Mouse (Mus musculus) liver, embryonic 16.5 days (tissue): ENCODE results near the gene Smc4. TPM values are rescaled to one million over a fixed set of nuclear protein-coding genes. Genes with fewer than 3 reads are reported as not detected.

Experiments
- ATAC-seq: fragments of 200-750 bp; cut with Nextera tagmentation; 2 replicates; pipeline ENCODE4 v1.8.0; 2017; ENCODE audit warnings: low read depth, mild to moderate bottlenecking, moderate number of reproducible peaks, moderate library complexity
- H3K27ac ChIP-seq: fragments of 300-500 bp; sonication (generic); 2 replicates; pipeline ENCODE4 v1.5.1; 2014; ENCODE audit warnings: mild to moderate bottlenecking, low read length
- H3K27me3 ChIP-seq: fragments of 300-500 bp; sonication (generic); 2 replicates; pipeline ENCODE4 v1.6.1; 2014; ENCODE audit warnings: low read depth, low read length, mixed read lengths; ENCODE audit not compliant: control insufficient read depth, insufficient read depth
- H3K36me3 ChIP-seq: fragments of 300-500 bp; sonication (generic); 2 replicates; pipeline ENCODE4 v1.6.1; 2014; ENCODE audit warnings: mild to moderate bottlenecking; ENCODE audit not compliant: control insufficient read depth, insufficient read depth
- H3K4me1 ChIP-seq: fragments of 300-500 bp; sonication (generic); 2 replicates; pipeline ENCODE4 v1.6.1; 2014; ENCODE audit warnings: low read depth, low read length, mixed read lengths; ENCODE audit not compliant: control insufficient read depth
- H3K4me2 ChIP-seq: fragments of 300-500 bp; sonication (generic); 2 replicates; pipeline ENCODE4 v1.6.1; 2014; ENCODE audit warnings: low read depth, low read length, mixed read lengths
- H3K4me3 ChIP-seq: fragments of 300-500 bp; sonication (generic); 2 replicates; pipeline ENCODE4 v1.5.1; 2014; ENCODE audit warnings: low read depth, mild to moderate bottlenecking, low read length
- H3K9ac ChIP-seq: fragments of 300-500 bp; sonication (generic); 2 replicates; pipeline ENCODE4 v1.6.1; 2014; ENCODE audit warnings: low read depth, low read length
- H3K9me3 ChIP-seq: fragments of 300-500 bp; sonication (generic); replicated peaks from 2 replicates; pipeline ENCODE4 v1.6.1; 2016; ENCODE audit warnings: low read length; ENCODE audit not compliant: control insufficient read depth
- WGBS: fragments of 180-500 bp; shearing (Covaris S2); extraction: QIAGEN DNeasy Blood & Tissue Kit; methylation state at CpG from one replicate; pipeline ENCODE4 v1.1.7; 2014; ENCODE audit not compliant: insufficient replicate concordance; 5-methylcytosine and 5-hydroxymethylcytosine counted together
- polyA plus RNA-seq: library from polyadenylated mRNA; unstranded; fragments of >200 nt; fragmentation: Nextera tagmentation; extraction: Ambion mirVana; gene quantifications from 2 replicates; pipeline ENCODE4 v1.2.1, GENCODE M21; 2015

Gene Smc4
- polyA plus RNA-seq, 1 experiment from 2014 or later = 124 TPM

DNA sequence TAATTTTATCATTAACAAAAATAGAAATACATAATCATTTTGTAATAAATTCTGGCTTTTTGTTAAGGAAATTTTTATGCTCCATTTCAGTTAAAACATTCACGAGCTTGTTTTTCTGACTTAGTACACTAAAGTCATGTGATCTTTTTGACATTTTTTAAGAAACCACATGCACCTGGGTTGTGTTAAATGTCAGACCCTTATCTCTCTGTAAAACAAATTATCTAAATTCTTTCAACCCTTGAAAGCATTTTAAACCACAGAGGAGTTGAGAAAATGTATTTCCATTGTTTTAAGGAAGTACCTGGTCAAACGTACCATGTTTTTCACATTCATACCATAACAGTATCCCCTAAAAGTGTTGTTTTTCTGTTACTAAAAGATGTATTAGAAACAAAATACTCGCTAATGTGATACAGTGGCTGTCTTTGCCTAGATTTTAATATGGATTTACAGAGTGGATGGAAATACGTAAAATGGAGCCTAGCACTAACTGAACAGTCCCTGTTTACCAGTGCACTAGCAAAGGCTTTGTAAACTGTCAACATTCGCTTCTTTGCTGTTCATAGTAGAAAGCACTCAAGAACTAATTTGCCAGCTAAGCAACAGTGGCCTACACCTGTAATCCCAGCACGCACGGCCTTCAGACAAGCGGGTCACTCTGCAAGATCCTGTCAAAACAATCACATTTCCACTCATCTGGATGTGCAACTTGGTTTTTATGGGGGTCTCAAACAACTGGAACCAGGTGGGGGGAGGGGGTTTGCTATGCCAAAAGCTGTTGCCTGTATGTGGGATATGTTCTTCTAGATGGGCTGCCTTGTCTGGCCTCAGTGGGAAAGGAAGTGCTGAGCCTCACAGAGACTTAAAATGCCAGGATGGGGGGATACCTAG, 29.7 kb upstream of the Smc4 start:
- no peak overlapping the region for H3K9ac ChIP-seq
- no peaks in the 10 kb centered on the region for H3K27me3 ChIP-seq
- WGBS = 75% methylated on average over 8 of the region's 8 CpGs
- no peaks in the 10 kb centered on the region for H3K36me3 ChIP-seq
- H3K27ac ChIP-seq = peak overlapping the region; percentile 77
- peaks cover 31% of the 10 kb centered on the region for H3K4me1 ChIP-seq
- H3K9me3 ChIP-seq = no peaks in the 10 kb centered on the region
- H3K4me2 ChIP-seq = peak overlapping the region; percentile 30; the same call in 1 of the 2 replicates
- no peak overlapping the region for H3K4me3 ChIP-seq
- no peak for ATAC-seq

DNA sequence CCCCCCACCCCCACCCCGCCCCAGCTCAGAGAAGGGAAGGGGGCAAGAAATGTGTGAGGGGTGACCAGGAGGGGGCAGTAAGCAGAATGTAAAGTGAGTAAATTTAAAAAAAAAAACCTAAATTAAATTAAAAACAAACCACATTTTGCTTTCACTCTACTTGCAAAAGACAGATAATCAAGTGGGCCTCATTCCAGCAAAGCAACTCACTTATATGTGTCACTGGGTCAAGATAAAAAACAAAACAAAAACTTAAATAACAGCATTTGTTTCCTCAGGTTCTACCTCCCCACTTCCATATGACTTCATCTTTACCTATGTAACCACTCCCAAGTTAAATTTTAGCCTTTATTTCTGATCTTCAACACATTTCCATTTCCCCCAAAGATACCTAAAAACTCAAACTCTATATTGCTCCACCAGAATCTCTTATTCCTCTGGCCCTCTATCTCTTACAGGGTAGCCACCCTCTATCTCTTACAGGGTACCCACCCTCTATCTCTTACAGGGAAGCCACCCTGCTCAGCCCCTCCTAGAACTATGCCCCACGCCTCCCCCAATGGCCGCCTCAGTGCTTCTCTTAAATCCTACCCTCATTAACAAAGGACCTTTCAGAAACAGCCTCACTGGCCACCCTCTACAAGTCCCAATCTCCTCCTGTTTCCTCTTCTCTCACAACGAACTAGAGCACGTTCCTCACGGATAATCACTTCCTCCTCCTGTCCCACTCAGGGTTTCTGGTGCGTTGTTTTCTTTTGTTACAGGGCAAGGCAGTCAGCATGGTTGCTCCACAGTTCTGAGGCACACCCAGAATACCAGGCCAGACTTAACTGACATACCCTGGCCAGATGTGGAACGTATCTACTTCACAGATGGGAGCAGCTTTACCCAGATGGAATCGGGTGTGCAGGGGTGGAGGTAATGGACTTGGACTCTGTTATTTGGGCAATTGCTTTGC, 28.7 kb upstream of the Smc4 start:
- peaks cover 33% of the 10 kb centered on the region for H3K4me1 ChIP-seq
- peak overlapping the region; percentile 6; the same call in 1 of the 2 replicates for H3K9ac ChIP-seq
- H3K4me3 ChIP-seq = no peak overlapping the region
- H3K36me3 ChIP-seq = no peaks in the 10 kb centered on the region
- H3K27me3 ChIP-seq = no peaks in the 10 kb centered on the region
- peak overlapping the region; percentile 30 for H3K4me2 ChIP-seq
- no peaks in the 10 kb centered on the region for H3K9me3 ChIP-seq
- peak; percentile 90 for ATAC-seq
- H3K27ac ChIP-seq = peak overlapping the region; percentile 77
- 17% methylated on average over 9 of the region's 9 CpGs for WGBS

DNA sequence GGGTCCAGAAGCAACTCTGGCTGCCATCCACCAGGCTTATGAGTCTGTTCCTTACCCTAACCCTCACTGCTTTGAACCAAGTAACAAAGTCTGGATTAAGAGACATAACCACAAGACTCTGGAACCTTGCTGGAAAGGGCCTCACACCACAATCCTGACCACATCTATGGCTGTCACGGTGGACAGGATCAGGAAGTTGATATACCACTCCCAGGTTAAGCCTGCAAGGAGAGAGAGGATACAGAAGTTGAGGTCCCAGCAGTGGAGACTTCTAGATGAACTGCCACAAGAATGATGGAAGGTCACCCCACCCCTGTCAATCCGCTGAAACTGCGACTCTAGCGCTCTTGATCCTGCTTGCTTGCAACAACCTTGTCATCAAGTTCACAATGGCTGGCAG, 26.8 kb upstream of the Smc4 start:
- no peak for ATAC-seq
- Histone ChIP-seq H3K27ac (no peak overlapping the region), H3K4me3 (no peak overlapping the region), H3K4me1 (peaks cover 33% of the 10 kb centered on the region), H3K9me3 (no peaks in the 10 kb centered on the region), H3K4me2 (no peak overlapping the region), H3K9ac (no peak overlapping the region), H3K36me3 (no peaks in the 10 kb centered on the region), H3K27me3 (no peaks in the 10 kb centered on the region)
- 54% methylated on average over 4 of the region's 4 CpGs for WGBS

DNA sequence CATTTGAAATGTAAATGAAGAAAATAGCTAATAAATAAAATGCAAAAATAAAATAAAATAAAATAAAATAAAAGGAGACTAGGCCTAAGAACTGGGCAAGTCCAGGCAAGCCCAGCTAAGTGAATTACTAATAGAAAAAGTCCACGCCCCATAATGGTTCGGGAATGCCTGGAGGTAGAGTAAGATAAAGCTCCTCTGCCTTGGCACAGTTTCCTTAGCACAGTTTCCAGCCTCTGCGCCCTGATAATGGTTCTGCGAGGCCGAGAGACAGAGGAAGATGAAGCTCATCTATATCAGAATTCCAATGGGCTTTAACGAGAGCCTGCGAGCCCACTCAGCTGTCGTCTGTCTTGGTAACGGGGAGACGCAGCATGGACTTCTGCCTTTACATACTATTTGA, 25.4 kb upstream of the Smc4 start:
- H3K27me3 ChIP-seq = no peaks in the 10 kb centered on the region
- no peak overlapping the region; the same call in 1 of the 2 replicates for H3K4me2 ChIP-seq
- no peak overlapping the region for H3K4me3 ChIP-seq
- ATAC-seq = peak; percentile 64
- 47% methylated on average over 10 of the region's 10 CpGs for WGBS
- peaks cover 33% of the 10 kb centered on the region for H3K4me1 ChIP-seq
- H3K36me3 ChIP-seq = no peaks in the 10 kb centered on the region
- H3K27ac ChIP-seq = no peak overlapping the region
- H3K9me3 ChIP-seq = no peaks in the 10 kb centered on the region
- H3K9ac ChIP-seq = no peak overlapping the region

DNA sequence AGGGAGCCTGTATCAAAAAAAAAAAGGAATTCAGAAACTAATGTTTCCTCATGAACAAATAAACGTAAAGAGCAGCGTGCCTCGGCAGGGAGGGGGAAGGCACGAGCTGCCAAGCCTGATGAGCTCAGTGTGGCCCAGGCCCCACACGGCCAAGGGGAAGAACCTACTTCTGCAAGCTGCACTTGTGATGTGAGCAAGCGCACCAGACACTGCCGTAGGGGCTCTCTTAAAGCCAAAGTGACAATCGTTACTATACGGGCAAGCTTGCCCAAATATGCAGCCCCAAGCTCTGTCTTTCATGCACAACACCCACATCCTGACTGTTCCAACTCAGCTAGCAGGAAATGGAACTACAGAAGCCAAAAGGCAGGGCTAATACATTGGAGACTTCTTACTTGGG, 23.6 kb upstream of the Smc4 start:
- Histone ChIP-seq H3K9ac (no peak overlapping the region), H3K4me3 (no peak overlapping the region), H3K4me2 (no peak overlapping the region), H3K4me1 (peaks cover 25% of the 10 kb centered on the region), H3K9me3 (no peaks in the 10 kb centered on the region), H3K27ac (no peak overlapping the region), H3K27me3 (no peaks in the 10 kb centered on the region), H3K36me3 (no peaks in the 10 kb centered on the region)
- 42% methylated on average over 9 of the region's 9 CpGs for WGBS
- ATAC-seq = no peak

DNA sequence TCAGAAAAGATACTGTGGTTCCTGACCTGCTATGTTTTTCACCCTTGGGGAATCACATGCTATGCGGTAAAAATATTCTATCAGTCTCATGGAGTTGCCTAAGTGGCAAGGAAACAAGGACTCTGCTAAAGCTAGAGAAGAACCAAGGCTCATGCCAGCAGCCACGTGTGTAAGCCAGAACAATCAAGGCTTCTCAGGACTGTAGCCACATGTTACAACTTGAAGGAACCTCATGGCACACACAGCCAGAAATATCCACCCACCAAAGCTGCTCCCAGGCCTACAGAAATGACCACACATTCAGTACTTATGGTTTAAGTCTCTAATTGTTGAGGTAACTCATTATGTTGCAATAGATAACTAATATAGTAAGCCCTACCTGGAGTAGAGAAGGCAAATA, 18.0 kb upstream of the Smc4 start:
- ATAC-seq = no peak
- Histone ChIP-seq H3K36me3 (no peaks in the 10 kb centered on the region; the same call in none of the 2 replicates), H3K4me3 (no peak overlapping the region), H3K9me3 (no peaks in the 10 kb centered on the region), H3K27ac (no peak overlapping the region), H3K27me3 (no peaks in the 10 kb centered on the region), H3K4me2 (no peak overlapping the region), H3K9ac (no peak overlapping the region), H3K4me1 (no peaks in the 10 kb centered on the region)
- WGBS = 75% methylated on average over 2 of the region's 2 CpGs

DNA sequence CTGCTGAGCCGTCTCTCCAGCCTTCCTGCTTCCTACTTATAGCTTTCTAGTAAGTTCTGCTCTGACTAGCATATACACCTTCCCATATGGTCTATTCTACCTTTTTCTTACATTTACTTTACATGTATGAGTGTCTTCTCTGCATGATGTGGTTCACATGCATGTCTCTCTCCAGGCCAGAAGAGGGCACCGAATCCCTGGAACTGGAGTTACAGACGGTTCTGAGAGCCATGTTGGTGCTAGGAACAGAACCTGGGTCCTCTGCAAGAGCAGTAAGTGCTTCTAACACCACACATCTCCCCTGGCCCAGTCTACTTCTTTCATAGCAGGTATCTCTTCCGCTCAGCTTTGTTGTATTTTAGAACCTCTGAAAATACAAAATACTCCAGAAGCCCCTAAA, 1.8 kb upstream of the Smc4 start:
- Histone ChIP-seq H3K4me3 (no peak overlapping the region), H3K4me2 (peak overlapping the region; percentile 60; the same call in 1 of the 2 replicates), H3K36me3 (peaks cover 4% of the 10 kb centered on the region), H3K27ac (no peak overlapping the region), H3K9me3 (no peaks in the 10 kb centered on the region; the same call in 1 of the 2 replicates), H3K27me3 (no peaks in the 10 kb centered on the region), H3K9ac (no peak overlapping the region), H3K4me1 (no peaks in the 10 kb centered on the region; the same call in 1 of the 2 replicates)
- ATAC-seq = no peak
- 83% methylated on average over 4 of the region's 4 CpGs for WGBS

DNA sequence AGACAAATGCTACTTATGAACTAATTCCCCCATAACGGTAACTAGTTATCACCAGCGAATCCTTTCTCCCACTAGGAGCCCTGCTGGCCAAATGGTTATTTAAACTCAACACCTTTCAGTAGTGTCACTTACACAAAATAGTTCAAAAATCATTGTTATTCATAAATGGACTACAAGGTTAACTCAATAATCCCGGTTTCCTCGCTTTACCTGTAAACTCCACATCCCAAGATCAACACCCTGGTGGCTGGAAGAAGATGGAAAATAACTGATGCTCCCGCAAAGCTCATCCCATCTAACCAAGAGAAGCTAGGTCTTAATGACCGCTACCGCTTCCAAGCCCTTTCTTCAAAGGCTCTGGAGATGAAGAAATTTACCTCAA, 492 bp upstream of the Smc4 start:
- Histone ChIP-seq H3K27me3 (no peaks in the 10 kb centered on the region), H3K27ac (peak overlapping the region; percentile 74), H3K9ac (peak overlapping the region; percentile 65), H3K4me1 (peaks cover 2% of the 10 kb centered on the region), H3K9me3 (no peaks in the 10 kb centered on the region; the same call in 1 of the 2 replicates), H3K4me2 (peak overlapping the region; percentile 60), H3K36me3 (peaks cover 7% of the 10 kb centered on the region), H3K4me3 (peak overlapping the region; percentile 98)
- 1% methylated on average over 7 of the region's 7 CpGs for WGBS
- ATAC-seq = no peak
